Mouse (Mus musculus) layer of hippocampus, postnatal 10 days (tissue): Measurements from ENCODE around the gene Trim10. TPM values are rescaled to one million over a fixed set of nuclear protein-coding genes. Genes with fewer than 3 reads are reported as not detected.
A peak's percentile ranks its signal among the peaks of the same experiment; 100 is the strongest.
"Not testable (repeated sequence)": the region's sequence is repeated elsewhere in the genome, so short reads cannot be mapped to it uniquely, and the experiment has no call there.

Experiments used
- DNase-seq, 2 experiments: peaks; one replicate each; pipeline ENCODE4 v3.0.0; 2021; ENCODE audit warnings: low spot score in 2 of 2
- total RNA-seq, 2 experiments: library from RNA; stranded (reverse); gene quantifications; 2 replicates each; pipeline ENCODE4 v1.2.3; 2021

Trim10 gene
- total RNA-seq, 2 experiments from 2014 or later = 0.16 TPM; not detected in 1

DNA sequence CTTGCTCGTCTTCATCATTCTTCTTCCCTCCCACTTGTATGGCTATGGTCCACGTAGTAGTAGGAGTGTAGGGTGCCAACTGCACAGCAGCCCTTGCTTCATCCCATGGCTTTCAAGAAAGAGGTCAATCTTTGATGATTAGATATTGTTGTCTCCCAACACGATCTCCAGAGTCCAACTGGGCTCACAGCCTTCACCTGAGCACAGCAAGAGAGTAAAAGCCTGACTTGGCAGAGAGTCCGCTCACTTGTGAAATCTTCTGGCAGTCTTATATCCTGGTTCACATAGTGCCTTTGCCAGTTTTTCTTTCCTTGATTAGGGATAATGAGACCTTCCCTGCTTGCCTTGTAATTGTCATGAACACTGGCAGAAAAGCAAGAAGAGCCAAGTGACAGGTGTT lies 13.1 kb upstream of the Trim10 start:
- no peak for DNase-seq

- DNase-seq = no peak
These were observed 11.2 kb upstream of the Trim10 start for GRCm38 (mm10) chr17:36858181-36858580.

- no peak for DNase-seq
These were observed 7.7 kb upstream of the Trim10 start for GRCm38 (mm10) chr17:36861680-36862079.

- no peak for DNase-seq
These were observed 2.5 kb upstream of the Trim10 start, which contains the start of gene Trim15 for GRCm38 (mm10) chr17:36866719-36867527. Gene Trim15 (minus strand): TSS chr17:36867210.

GRCm38 (mm10) chr17:36868836-36869235 lies 538 bp upstream of the Trim10 start:
- no peak for DNase-seq

GRCm38 (mm10) chr17:36869955-36870810 lies 809 bp downstream of the Trim10 start:
- DNase-seq = no peak

DNA sequence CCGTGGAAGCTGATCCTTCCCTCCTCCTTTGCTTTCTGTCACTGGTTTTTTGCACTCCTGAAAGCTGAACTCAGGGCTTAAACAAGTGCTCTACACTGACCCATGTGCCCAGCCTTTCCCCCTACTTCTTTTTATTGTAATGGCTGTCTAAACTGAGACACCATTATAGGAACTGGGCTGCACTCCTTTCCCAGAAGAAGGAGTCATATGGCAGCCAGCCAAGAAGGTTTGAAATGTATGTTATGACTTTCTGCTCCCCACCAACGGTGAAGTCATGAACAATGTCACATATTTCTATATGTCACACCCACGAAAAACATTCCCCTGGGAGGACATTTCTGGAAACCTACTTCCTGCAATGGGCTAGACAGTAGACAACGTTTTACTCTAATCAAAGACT lies 5.3 kb downstream of the Trim10 start:
- DNase-seq = no peak

DNA sequence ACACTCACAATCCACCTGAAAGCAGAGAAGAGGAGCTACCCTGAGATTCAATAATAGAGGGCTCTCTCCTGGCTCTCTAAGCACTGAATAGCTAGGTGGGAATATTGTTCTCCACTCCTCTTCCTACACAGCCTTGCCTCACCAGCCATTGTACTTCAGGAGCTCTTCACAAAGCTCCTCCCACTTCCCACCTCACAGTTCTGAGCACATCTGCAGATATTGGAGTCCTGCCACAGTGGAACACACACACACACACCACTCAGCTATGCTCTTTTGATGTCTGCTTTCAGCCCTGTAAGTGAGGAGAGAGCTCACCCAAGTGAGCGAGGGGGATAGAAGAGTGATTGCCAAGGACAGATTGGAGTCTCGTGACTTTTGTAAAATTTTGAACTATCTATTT lies 14.0 kb downstream of the Trim10 start:
- DNase-seq = no peak

GRCm38 (mm10) chr17:36885132-36885790 lies 15.9 kb downstream of the Trim10 start:
- no peak for DNase-seq

- DNase-seq = no peak
These were observed 20.9 kb downstream of the Trim10 start, which contains the start of gene Trim40 for GRCm38 (mm10) chr17:36890073-36890903. Gene Trim40 (minus strand): TSS chr17:36890123.

- not testable (repeated sequence) for DNase-seq
These were observed 22.1 kb downstream of the Trim10 start for GRCm38 (mm10) chr17:36891496-36891895.

DNA sequence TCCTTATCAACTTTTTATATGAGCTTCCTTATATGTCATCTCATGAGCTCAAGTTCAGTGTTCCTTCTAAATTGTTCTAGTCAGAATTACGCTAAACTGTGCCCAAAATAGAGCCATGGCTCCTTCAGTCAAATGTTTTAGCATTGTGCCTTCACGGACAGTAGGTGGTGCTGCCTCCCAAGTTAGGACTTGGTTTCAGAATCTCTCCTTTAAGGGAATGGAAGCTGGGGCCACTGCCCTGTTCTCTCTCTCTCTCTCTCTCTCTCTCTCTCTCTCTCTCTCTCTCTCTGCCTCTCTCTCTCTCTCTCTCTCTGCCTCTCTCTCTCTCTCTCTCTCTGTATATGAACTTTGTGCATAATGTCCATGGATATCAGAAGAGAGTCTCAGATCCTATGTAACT lies 23.0 kb downstream of the Trim10 start:
- DNase-seq = peak; percentile 43 to 68

DNA sequence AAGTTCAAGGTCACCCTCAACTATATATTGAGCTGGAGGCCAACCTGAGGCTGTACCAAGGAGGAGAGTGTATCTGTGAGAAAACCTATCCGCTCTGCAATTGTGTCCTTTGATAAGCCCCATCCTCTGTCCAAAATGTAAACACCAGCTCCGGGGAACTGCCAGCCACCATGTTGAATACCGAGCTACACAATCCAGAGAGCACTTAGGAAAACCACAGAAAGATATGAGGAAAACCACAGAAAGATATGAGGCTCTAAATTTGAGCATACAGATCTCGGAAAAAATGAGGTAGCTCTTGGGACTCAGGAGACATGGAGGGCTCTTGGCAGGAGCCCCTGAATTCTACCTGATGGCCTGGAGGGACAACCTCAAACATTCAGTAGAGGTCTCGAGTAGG lies 24.0 kb downstream of the Trim10 start:
- DNase-seq = no peak

DNA sequence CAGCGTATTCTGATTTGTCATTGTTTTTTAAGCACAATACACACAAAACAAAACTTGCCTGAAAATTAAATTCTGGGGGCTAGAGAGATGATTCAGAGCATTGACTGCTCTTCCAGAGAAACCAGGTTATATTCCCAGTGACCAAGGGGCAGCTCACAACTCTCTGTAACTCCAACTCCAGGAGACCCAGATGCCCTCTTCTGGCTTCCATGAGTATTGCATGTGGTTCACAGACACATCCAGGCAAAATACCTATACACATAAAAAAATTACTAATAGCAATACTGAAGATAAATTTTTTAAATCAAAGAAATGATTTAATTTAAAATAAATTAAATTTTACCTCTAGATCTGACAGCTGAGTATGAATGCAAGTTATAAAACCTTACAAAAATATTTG lies 27.2 kb downstream of the Trim10 start:
- peak; percentile 27 to 43 for DNase-seq

DNA sequence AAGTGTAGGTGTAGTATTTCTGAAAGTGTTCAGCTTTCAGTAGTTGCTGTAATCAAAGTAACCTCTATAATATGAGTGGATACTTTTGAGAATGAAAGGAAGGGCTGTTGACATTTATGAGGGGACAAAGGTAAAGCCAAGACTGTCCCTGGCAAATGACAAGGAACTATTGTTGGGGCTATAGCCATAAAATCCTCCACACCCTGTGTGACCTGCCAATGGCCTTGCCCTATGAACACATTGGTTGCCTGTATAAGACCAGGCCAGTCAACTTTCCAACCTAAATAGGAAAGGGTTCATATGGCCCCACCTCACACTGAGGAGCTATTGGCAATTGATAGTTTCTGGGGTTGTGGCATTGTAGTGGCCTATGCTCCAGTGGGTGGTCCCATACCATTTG lies 27.7 kb downstream of the Trim10 start:
- DNase-seq = no peak

GRCm38 (mm10) chr17:36897552-36898205 lies 28.3 kb downstream of the Trim10 start, which contains the start of gene Trim31:
Gene Trim31 (plus strand): TSS chr17:36898118.
- no peak for DNase-seq

DNA sequence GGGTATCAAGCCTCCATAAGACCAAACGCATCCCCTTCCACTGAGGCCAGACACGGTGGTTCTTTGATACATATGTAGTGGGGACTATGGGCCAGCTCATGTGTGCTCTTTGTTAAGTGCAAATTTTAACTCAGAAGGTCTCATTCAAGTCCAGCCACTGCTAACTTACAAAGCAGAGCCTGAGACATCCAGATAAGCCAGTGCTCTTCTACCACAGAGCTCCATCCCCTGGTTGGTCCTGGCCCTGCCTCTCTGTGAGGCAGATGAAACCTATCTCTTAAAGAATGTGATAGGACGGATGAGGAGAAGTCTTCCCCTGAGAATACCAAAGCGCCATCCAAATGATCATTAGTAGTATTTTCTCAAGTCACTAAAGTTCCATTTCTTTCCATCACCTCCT lies 30.0 kb downstream of the Trim10 start:
- DNase-seq = no peak

GRCm38 (mm10) chr17:36900001-36900400 lies 30.6 kb downstream of the Trim10 start:
- DNase-seq = peak; percentile 10 to 15

- no peak for DNase-seq
These were observed 31.3 kb downstream of the Trim10 start for GRCm38 (mm10) chr17:36900691-36901090.

- no peak for DNase-seq
These were observed 34.3 kb downstream of the Trim10 start for GRCm38 (mm10) chr17:36903651-36904050.
